Mouse (Mus musculus) midbrain, embryonic 15.5 days (tissue): ENCODE data around the gene Phlpp1. TPM values are rescaled to one million over a fixed set of nuclear protein-coding genes. Genes with fewer than 3 reads are reported as not detected.

Experiments
- ATAC-seq: fragments of 200-750 bp; cut with Nextera tagmentation; replicated peaks from 2 replicates; pipeline ENCODE4 v1.8.0; 2017; ENCODE audit warnings: moderate TSS enrichment
- H3K27ac ChIP-seq: fragments of 300-500 bp; sonication (generic); 2 replicates; pipeline ENCODE4 v1.5.1; 2015; ENCODE audit warnings: mild to moderate bottlenecking, inconsistent platforms
- H3K27me3 ChIP-seq: fragments of 300-500 bp; sonication (generic); replicated peaks from 2 replicates; pipeline ENCODE4 v1.6.1; 2015; ENCODE audit warnings: inconsistent platforms
- H3K36me3 ChIP-seq: fragments of 300-500 bp; sonication (generic); replicated peaks from 2 replicates; pipeline ENCODE4 v1.6.1; 2015; ENCODE audit warnings: inconsistent platforms
- H3K4me1 ChIP-seq: fragments of 300-500 bp; sonication (generic); 2 replicates; pipeline ENCODE4 v1.6.1; 2015; ENCODE audit warnings: inconsistent platforms
- H3K4me2 ChIP-seq: fragments of 300-500 bp; sonication (generic); 2 replicates; pipeline ENCODE4 v1.6.1; 2015; ENCODE audit warnings: inconsistent platforms, mild to moderate bottlenecking, moderate library complexity
- H3K4me3 ChIP-seq: fragments of 300-500 bp; sonication (generic); 2 replicates; pipeline ENCODE4 v1.5.1; 2015; ENCODE audit warnings: mild to moderate bottlenecking, inconsistent platforms
- H3K9ac ChIP-seq: fragments of 300-500 bp; sonication (generic); 2 replicates; pipeline ENCODE4 v1.6.1; 2015; ENCODE audit warnings: mild to moderate bottlenecking, inconsistent platforms
- H3K9me3 ChIP-seq: fragments of 300-500 bp; sonication (generic); 2 replicates; pipeline ENCODE4 v1.6.1; 2016; ENCODE audit warnings: inconsistent platforms
- WGBS: fragments of 180-500 bp; shearing (Covaris S2); methylation state at CpG from one replicate; pipeline ENCODE4 v1.1.7; 2015; ENCODE audit warnings: mixed read lengths; 5-methylcytosine and 5-hydroxymethylcytosine counted together
- polyA plus RNA-seq: library from polyadenylated mRNA; unstranded; fragments of >200 nt; fragmentation: Nextera tagmentation; extraction: Ambion mirVana; gene quantifications from 2 replicates; pipeline ENCODE4 v1.2.1, GENCODE M21; 2015

Gene Phlpp1
- polyA plus RNA-seq, 1 experiment from 2014 or later: 8.0 TPM

DNA sequence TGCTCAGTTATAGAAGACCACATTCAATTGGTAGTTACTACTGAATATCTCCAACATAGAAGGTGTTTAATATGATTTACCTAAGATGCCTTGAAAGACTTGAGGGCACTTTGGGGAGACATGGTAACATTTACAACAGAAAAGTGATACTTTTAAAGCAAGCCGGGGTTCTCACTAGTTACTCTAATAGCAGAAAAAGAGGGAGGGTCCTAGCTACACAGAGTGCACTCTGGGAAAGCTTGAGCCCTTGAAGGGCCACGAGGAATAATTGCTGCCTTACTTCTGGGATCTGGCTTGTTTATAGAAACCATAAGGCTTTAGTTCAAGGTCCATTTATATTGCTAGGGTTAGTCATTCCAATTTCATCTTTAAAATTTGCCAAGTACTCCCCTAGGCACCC is 14.5 kb downstream of the Phlpp1 start:
- Histone ChIP-seq H3K27me3 (no peaks in the 10 kb centered on the region), H3K9ac (no peak overlapping the region), H3K4me2 (no peak overlapping the region), H3K4me3 (no peak overlapping the region), H3K4me1 (0 out of 2 replicates have a peak, but pooled peaks cover 4% of the 10 kb centered on the region), H3K36me3 (no peaks in the 10 kb centered on the region), H3K9me3 (no peaks in the 10 kb centered on the region), H3K27ac (no peak overlapping the region)
- WGBS: 64% methylated on average over 2 of the region's 2 CpGs
- no peak for ATAC-seq

DNA sequence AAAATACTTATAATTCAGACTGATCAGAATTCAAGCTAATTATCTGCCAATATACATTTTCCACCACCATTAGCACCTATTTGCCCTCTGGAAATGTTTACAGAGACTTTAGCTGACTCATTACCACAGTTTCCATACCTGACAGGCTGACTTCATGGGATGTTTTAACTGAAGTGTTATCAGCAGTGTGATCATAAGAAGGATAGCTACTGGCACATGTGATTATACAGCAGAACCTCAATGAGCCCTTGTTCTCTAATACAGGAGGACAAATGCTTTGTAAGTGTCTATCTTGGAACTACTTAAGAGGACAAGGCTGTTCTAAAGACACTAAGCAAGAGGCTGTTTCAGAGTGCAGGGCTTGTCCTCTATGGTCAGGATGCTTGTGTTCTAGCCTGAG is 15.9 kb downstream of the Phlpp1 start:
- Histone ChIP-seq H3K9ac (no peak overlapping the region), H3K36me3 (no peaks in the 10 kb centered on the region), H3K27ac (no peak overlapping the region), H3K4me1 (peaks cover 7% of the 10 kb centered on the region; the same call in 1 of the 2 replicates), H3K9me3 (no peaks in the 10 kb centered on the region), H3K27me3 (no peaks in the 10 kb centered on the region), H3K4me2 (no peak overlapping the region), H3K4me3 (no peak overlapping the region)
- ATAC-seq: no peak

DNA sequence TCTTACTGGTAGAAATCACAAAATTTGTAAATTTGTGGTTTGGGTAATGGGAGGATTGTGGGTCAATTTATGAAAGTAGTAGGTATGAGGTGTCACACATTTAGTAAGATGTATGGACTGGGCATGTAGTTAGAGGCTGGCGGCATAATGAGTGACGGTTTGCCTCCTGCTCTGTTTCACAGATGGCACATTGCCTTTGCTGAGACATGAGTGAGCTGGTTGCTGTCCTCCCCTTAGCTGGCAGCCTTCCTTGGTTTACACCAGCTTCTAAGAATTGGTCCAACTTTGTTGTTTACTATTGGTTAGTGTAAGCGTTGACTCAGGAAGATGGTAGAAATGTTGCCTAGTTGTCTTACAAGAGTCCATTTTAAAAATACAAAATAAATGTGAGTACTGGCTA is 17.2 kb downstream of the Phlpp1 start:
- Histone ChIP-seq H3K4me2 (no peak overlapping the region), H3K9me3 (no peaks in the 10 kb centered on the region), H3K9ac (no peak overlapping the region), H3K4me3 (no peak overlapping the region), H3K36me3 (no peaks in the 10 kb centered on the region), H3K27ac (no peak overlapping the region), H3K4me1 (peaks cover 13% of the 10 kb centered on the region; the same call in 1 of the 2 replicates), H3K27me3 (no peaks in the 10 kb centered on the region)
- no peak for ATAC-seq
- 87% methylated on average over 3 of the region's 3 CpGs for WGBS

- peaks cover 13% of the 10 kb centered on the region; the same call in 1 of the 2 replicates for H3K4me1 ChIP-seq
- no peak for ATAC-seq
- no peaks in the 10 kb centered on the region for H3K9me3 ChIP-seq
- no peaks in the 10 kb centered on the region for H3K27me3 ChIP-seq
- no peaks in the 10 kb centered on the region for H3K36me3 ChIP-seq
- no peak overlapping the region for H3K4me2 ChIP-seq
- no peak overlapping the region for H3K9ac ChIP-seq
- 94% methylated on average over 5 of the region's 5 CpGs for WGBS
- H3K4me3 ChIP-seq: no peak overlapping the region
- no peak overlapping the region for H3K27ac ChIP-seq
These were observed 17.8 kb downstream of the Phlpp1 start for GRCm38 (mm10) chr1:106189311-106189710.

DNA sequence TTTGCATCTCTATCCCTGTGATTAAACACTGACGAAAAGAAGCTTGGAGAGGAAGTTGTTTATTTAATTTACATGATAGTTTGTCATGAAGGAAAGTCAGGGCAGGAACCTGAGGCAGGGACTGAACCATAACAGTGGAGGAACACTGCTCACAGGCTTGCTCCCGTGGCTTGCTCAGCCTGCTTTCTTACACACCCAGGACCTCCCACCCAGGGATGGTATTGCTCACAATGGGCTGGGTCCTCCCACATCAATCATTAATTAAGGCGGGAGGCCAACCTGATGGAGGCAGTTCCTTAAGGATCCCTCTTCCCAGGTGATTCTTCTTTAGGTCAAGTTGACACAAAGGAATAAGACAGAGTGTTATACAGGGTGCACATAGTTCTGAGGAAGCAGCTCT is 19.1 kb downstream of the Phlpp1 start:
- Histone ChIP-seq H3K27ac (no peak overlapping the region), H3K4me2 (no peak overlapping the region), H3K4me3 (no peak overlapping the region), H3K9me3 (no peaks in the 10 kb centered on the region), H3K36me3 (no peaks in the 10 kb centered on the region), H3K9ac (no peak overlapping the region), H3K4me1 (peaks cover 13% of the 10 kb centered on the region; the same call in 1 of the 2 replicates), H3K27me3 (no peaks in the 10 kb centered on the region)
- 76% methylated on average over 3 of the region's 3 CpGs for WGBS
- no peak for ATAC-seq

GRCm38 (mm10) chr1:106191885-106192284 is 20.3 kb downstream of the Phlpp1 start:
- no peak overlapping the region for H3K4me3 ChIP-seq
- H3K27me3 ChIP-seq: no peaks in the 10 kb centered on the region
- peaks cover 13% of the 10 kb centered on the region; the same call in 1 of the 2 replicates for H3K4me1 ChIP-seq
- H3K9ac ChIP-seq: no peak overlapping the region
- H3K27ac ChIP-seq: no peak overlapping the region
- no peak for ATAC-seq
- no peak overlapping the region for H3K4me2 ChIP-seq
- WGBS: 26% methylated on average over 8 of the region's 8 CpGs
- no peaks in the 10 kb centered on the region for H3K9me3 ChIP-seq
- no peaks in the 10 kb centered on the region for H3K36me3 ChIP-seq

GRCm38 (mm10) chr1:106192864-106193470 is 21.4 kb downstream of the Phlpp1 start:
- Histone ChIP-seq H3K27ac (no peak overlapping the region), H3K9me3 (no peaks in the 10 kb centered on the region), H3K27me3 (no peaks in the 10 kb centered on the region), H3K4me3 (no peak overlapping the region), H3K36me3 (no peaks in the 10 kb centered on the region), H3K4me1 (peaks cover 9% of the 10 kb centered on the region; the same call in 1 of the 2 replicates), H3K9ac (no peak overlapping the region), H3K4me2 (no peak overlapping the region)
- 52% methylated on average over 8 of the region's 8 CpGs for WGBS
- no peak for ATAC-seq

DNA sequence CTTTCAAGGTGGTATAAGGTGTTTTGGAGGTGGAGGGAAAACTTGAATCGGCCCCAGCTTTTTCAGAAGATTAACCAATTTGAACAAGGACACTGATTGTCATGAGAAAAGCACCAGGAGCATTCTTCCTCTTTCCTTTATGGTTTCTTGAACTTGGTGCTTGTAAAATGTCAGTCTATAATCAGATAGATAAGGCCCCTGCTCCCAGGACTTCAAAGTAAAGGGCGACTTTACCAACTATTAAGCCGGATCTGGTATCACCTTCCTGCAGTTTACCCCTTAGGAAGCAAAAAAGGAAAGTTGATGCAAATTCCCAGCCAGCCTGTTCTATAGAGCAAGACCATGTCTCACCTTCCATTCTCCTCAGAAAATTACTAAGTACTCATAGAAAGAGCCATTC is 21.9 kb downstream of the Phlpp1 start:
- ATAC-seq: no peak
- H3K4me3 ChIP-seq: no peak overlapping the region
- WGBS: 66% methylated on average over 3 of the region's 3 CpGs
- H3K27me3 ChIP-seq: no peaks in the 10 kb centered on the region
- no peaks in the 10 kb centered on the region for H3K9me3 ChIP-seq
- no peak overlapping the region for H3K4me2 ChIP-seq
- no peak overlapping the region for H3K9ac ChIP-seq
- H3K27ac ChIP-seq: no peak overlapping the region
- H3K4me1 ChIP-seq: peaks cover 9% of the 10 kb centered on the region; the same call in 1 of the 2 replicates
- H3K36me3 ChIP-seq: no peaks in the 10 kb centered on the region

DNA sequence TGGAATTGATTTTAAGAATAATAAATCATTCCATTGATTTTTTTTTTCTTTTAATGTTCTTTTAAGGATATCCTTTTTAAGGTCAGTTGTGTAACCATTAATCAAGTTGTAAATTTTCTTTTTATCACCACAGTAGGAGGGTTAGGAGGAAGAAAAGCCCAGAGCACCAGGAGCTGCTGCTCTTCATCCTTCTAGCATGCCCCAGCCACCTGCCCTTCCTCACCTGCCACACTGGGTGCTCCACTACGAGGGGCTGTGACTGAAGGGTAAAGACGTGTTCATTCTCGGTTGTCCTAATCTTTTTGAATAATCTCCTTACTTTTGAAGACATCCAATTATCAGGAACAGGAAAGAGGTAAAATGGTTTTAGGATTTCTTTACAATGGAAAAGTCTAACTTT is 22.7 kb downstream of the Phlpp1 start:
- Histone ChIP-seq H3K27me3 (no peaks in the 10 kb centered on the region), H3K36me3 (no peaks in the 10 kb centered on the region), H3K9ac (no peak overlapping the region), H3K4me1 (peaks cover 14% of the 10 kb centered on the region), H3K4me2 (no peak overlapping the region), H3K9me3 (no peaks in the 10 kb centered on the region), H3K4me3 (no peak overlapping the region), H3K27ac (no peak overlapping the region)
- WGBS: 71% methylated on average over 3 of the region's 3 CpGs
- no peak for ATAC-seq

DNA sequence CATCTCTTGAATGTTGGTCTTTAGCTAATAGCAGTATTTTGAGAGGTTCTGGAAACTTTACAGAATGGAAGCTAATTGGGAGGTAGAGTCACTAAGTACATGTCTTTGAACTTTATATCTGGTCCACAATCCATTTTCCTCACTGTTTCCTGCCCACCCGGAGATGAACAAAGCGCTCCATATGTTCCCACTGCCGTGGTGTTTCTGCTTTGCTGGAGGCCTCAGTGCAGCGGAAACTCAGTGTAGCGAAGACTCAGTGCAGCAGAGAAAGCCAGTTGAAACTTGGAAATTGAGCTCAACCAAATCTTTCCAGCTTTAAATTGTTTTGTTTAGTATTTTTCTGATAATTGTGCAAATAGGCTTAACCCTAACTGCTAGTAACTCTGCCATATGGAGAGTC is 26.4 kb downstream of the Phlpp1 start:
- ATAC-seq: no peak
- H3K9ac ChIP-seq: no peak overlapping the region

GRCm38 (mm10) chr1:106199109-106199508 is 27.6 kb downstream of the Phlpp1 start:
- peak overlapping the region; percentile 65 for H3K27ac ChIP-seq

More for the DNA sequence above, 26.4 kb downstream of the Phlpp1 start:
- H3K4me3 ChIP-seq: no peak overlapping the region
- H3K36me3 ChIP-seq: no peaks in the 10 kb centered on the region
- no peaks in the 10 kb centered on the region for H3K9me3 ChIP-seq
- no peak overlapping the region for H3K27ac ChIP-seq
- peaks cover 23% of the 10 kb centered on the region for H3K4me1 ChIP-seq
- 62% methylated on average over 5 of the region's 5 CpGs for WGBS
- H3K27me3 ChIP-seq: no peaks in the 10 kb centered on the region
- no peak overlapping the region for H3K4me2 ChIP-seq

DNA sequence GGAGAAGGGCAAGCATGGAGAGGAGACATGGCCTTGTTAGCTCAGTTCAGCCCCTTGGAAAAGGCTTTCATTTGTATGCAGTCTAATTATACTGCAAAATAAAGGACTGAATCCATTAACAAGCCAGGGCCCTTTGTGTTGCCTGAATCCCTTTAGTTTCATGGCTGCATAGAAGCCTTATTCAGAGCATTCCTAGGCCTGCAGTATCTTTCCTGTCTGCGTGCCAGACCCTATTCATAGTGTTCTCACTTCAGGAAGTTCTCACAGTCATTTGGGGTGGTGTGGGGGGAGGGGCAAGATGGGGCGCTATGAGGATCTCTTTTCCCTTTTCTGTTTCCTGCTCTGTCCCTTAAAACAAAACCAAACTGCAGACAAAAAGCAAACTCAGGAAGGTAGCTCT is 28.1 kb downstream of the Phlpp1 start:
- Histone ChIP-seq H3K27me3 (no peaks in the 10 kb centered on the region), H3K4me1 (peaks cover 26% of the 10 kb centered on the region), H3K9me3 (no peaks in the 10 kb centered on the region), H3K27ac (peak overlapping the region; percentile 65), H3K4me2 (no peak overlapping the region), H3K9ac (no peak overlapping the region), H3K36me3 (no peaks in the 10 kb centered on the region), H3K4me3 (no peak overlapping the region)
- peak; percentile 78 for ATAC-seq
- WGBS: 1% methylated on average over 2 of the region's 2 CpGs

More at GRCm38 (mm10) chr1:106199109-106199508, 27.6 kb downstream of the Phlpp1 start:
- ATAC-seq: no peak
- 59% methylated on average over 4 of the region's 4 CpGs for WGBS
- no peak overlapping the region for H3K4me2 ChIP-seq
- H3K4me3 ChIP-seq: no peak overlapping the region
- no peak overlapping the region for H3K9ac ChIP-seq
- H3K36me3 ChIP-seq: no peaks in the 10 kb centered on the region
- H3K27me3 ChIP-seq: no peaks in the 10 kb centered on the region
- peaks cover 22% of the 10 kb centered on the region for H3K4me1 ChIP-seq
- H3K9me3 ChIP-seq: no peaks in the 10 kb centered on the region

- Histone ChIP-seq H3K4me3 (no peak overlapping the region), H3K36me3 (no peaks in the 10 kb centered on the region), H3K4me1 (peaks cover 26% of the 10 kb centered on the region), H3K27ac (0 out of 2 replicates have a peak overlapping the region, but pooled peaks have one; percentile 50), H3K9me3 (no peaks in the 10 kb centered on the region), H3K9ac (no peak overlapping the region), H3K4me2 (no peak overlapping the region), H3K27me3 (no peaks in the 10 kb centered on the region)
- no peak for ATAC-seq
- 82% methylated on average over 1 of the region's 1 CpGs for WGBS
These were observed 29.5 kb downstream of the Phlpp1 start for GRCm38 (mm10) chr1:106201025-106201424.
